Mouse (Mus musculus): ENCODE measurements around the gene Piezo1.

The Piezo1 gene

DNA sequence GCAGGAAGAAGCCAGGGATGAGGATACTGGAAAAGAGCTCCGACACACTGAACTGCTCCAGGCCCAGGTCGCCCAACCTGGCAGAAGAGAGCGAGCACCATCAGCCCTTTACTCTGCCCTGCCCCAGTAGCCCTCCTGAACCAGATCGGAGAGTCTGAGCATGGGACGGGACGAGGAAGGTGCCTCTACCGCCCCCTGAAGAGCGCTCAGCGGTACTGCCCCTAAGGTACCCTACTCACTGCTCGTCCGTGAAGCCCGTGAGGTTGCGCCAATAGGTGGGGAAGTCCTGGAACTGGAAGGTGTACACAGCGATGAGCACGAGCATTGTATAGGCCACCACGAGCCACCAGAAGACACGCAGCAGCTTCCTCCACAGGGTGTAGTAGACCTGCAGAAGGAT, 53.2 kb downstream of the Piezo1 start:
- no peak for DNase-seq (ENCODE audit: low spot score in 2 of 2)

- no peak for DNase-seq (ENCODE audit: low spot score in 2 of 2)
These were observed 54.0 kb downstream of the Piezo1 start for GRCm38 (mm10) chr8:122497016-122497734.

DNA sequence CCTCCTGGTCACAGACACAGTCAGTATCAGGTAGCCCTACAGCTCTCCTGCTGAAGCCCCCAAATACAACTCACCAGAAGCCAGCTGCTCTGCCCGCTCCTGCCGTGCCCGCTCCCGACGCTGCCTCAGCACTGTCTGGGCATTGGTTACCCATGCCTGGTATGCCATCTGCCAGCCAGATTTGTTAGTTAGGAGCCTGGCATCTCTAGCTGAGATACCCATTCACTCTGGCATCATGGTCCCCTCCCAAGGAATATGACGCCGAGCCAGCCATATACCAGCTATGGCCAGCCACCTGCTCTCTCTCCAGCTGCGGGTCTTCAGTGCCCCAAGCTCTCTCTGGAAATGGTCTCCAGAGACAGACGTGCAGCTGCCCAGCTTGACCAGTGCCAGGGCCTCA, 62.7 kb downstream of the Piezo1 start:
- peak in 1 of 2 experiments; percentile 38 for DNase-seq (ENCODE audit: low spot score in 2 of 2)

GRCm38 (mm10) chr8:122484831-122485230, 66.3 kb downstream of the Piezo1 start:
- no peak for DNase-seq (ENCODE audit: low spot score in 2 of 2)

GRCm38 (mm10) chr8:122483877-122484276, 67.3 kb downstream of the Piezo1 start:
- no peak for DNase-seq (ENCODE audit: low spot score in 2 of 2)

DNA sequence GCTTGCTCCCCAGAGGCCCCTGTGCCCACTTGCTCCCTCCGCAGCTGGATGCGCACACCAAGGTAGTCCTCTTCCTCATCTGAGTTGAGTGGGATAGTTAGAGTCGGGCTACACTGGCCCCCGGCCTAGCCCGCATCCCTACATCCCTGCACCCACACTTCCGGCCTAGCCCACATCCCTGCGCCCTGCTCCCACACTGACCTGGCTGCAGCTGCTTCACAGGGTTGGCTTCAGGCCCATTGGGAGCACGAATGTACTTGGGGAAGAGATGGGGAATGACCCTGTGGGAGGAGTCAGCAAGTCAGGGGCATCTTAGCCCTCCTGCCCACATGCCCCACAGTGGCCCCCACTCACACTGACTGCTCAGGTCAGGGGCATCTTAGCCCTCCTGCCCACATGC, 68.7 kb downstream of the Piezo1 start:
- no peak for DNase-seq (ENCODE audit: low spot score in 2 of 2)

GRCm38 (mm10) chr8:122475580-122476320, 75.4 kb downstream of the Piezo1 start, which contains the start of the genes Rnf166 and Ctu2:
Gene Rnf166, minus strand, starts transcription at chr8:122476064.
Gene Ctu2, plus strand, starts transcription at chr8:122476143.
- peak; percentile 95 to 97 for DNase-seq (ENCODE audit: low spot score in 2 of 2)

DNA sequence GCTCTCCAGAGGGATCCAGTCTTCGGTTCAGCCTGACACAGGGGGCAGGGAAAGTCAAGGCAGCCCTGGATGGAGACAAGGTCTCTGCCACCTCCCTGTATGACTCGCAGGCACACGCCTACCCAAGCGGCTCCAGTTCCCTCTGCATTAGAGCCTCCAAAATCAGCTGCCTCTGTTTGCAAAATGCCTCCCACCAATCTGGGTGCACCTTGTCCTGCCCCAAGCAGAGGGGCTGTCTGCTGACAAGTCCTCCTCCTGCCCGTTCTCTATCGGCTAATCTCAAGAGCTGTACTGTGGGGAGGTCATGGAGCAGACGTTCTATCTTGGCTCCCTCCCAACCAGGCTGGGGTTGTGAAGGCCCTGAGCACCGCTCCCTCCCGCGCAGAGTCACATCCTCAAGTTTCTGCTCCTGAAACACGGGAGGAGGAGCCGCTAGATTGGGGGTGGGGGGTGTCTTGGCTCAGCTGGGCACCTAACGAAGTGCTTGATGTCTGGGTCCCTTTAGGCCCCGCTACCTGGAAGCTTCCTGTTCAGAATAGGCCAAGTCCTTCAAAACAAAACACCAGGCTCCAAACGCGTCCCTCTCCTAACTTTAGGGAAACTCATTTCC, 76.1 kb downstream of the Piezo1 start:
- DNase-seq (ENCODE audit: low spot score in 2 of 2), result no peak

DNA sequence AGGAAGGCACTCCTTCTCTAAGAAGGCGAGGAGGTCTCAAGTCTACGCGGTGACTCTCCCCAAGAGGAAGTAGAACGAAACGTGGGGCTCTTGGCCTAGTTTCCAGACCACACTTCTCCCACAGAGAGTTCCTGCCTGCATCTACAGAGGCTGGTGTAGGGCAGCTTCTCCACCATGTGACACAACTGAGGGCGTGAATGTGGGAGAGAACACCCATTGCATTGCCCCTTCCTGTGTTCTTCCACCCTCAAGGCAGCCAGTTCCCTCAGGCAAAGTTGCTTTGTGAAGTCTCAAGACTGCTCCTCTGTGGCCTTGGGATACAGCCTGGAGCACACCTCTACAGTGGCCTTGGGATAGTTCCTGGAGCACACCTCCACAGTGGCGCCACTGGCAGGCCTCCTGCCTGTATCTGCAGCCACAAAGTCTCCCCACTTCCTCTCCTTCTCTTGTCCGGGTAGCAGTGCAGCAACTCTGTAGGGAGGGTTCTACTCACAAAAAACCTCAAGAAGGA, 77.2 kb downstream of the Piezo1 start:
- no peak for DNase-seq (ENCODE audit: low spot score in 2 of 2)

GRCm38 (mm10) chr8:122470691-122471090, 80.4 kb downstream of the Piezo1 start:
- no peak for DNase-seq (ENCODE audit: low spot score in 2 of 2)

GRCm38 (mm10) chr8:122469965-122470364, 81.2 kb downstream of the Piezo1 start:
- no peak for DNase-seq (ENCODE audit: low spot score in 2 of 2)

- no peak for DNase-seq (ENCODE audit: low spot score in 2 of 2)
These were observed 81.7 kb downstream of the Piezo1 start for GRCm38 (mm10) chr8:122469407-122469806.

GRCm38 (mm10) chr8:122467816-122468215, 83.3 kb downstream of the Piezo1 start:
- DNase-seq (ENCODE audit: low spot score in 2 of 2), result no peak

GRCm38 (mm10) chr8:122464985-122465384, 86.1 kb downstream of the Piezo1 start:
- DNase-seq (ENCODE audit: low spot score in 2 of 2), result no peak

DNA sequence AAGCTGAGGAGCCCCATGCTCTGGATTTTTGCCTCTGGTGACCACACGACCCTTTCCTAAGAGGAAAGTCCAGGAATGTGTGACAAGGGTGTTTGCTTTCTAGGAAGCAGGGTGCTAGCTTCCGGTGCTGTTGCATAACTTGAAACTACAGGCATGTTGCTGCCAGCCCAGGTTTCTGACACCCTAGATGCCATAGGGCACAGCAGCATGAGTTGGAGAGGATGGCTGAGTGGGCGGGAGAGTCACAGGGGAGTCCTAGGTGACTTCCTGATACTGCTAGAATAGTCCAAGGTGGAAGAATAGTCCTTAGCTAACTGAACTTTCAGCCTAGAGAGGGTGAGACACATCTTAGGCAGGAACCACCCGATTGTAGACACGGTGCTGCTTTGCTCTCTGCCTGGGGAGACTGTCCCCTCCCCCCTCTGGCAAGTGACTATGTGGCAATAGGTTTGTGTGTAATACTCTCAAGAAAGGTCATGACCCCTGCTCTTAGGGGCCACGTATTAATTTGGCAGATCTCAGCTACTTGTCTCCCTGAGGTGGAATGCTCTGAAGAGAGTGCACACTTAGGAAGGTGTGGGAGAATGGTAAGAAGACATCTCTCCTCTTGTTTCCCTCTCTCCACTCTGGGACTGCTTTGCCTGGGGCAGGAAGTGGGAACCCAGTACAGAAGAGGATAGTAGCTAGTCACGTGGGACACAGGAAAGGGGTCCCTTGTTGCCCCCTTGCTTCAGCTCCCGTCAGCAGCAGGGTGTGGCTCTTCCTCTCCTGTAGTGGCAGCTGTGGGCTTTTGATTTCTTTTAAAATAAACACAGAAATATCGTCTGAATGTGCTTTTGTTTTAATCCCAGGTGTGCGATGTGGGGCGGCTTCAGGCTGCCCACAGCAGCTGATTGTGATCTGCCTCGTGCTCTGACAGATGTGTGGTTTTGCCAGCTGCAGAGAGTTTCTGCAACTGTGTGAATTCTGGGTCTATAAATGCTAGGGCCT, 87.2 kb downstream of the Piezo1 start:
- DNase-seq (ENCODE audit: low spot score in 2 of 2), result no peak

- DNase-seq (ENCODE audit: low spot score in 2 of 2), result no peak
These were observed 88.6 kb downstream of the Piezo1 start for GRCm38 (mm10) chr8:122462510-122462909.

DNA sequence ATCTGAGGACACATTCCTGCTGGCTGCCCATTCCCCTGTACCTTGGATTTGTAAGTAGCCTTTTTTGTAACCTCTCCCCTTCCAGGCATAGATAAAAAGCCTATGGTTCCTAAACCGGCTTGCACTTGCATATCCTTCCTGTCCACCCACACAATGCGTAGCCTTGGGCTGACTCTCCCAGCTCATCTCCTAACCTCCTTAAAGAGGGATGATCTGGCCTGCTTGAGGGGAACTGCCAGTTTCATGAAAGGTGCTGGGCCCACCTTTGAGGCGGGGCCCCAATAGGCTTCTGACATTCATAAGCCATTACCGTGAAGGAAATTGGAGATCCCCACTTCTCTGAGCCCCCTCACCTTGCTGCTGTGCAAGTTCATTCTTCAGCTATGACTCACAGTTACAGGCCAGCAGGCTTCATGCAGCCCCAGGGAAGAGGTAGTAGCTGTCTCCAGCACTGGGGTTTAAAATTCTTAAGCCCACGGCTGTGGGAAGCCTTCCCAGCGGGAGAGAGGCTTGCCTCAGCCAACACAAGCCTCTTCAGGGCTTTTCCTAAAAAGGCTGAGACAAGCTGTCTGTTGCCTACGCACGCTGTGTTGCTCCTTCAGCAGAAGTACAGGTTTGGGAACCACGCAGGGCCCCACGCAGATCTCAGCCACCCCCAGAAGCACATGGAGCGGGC, 89.5 kb downstream of the Piezo1 start:
- no peak for DNase-seq (ENCODE audit: low spot score in 2 of 2)

DNA sequence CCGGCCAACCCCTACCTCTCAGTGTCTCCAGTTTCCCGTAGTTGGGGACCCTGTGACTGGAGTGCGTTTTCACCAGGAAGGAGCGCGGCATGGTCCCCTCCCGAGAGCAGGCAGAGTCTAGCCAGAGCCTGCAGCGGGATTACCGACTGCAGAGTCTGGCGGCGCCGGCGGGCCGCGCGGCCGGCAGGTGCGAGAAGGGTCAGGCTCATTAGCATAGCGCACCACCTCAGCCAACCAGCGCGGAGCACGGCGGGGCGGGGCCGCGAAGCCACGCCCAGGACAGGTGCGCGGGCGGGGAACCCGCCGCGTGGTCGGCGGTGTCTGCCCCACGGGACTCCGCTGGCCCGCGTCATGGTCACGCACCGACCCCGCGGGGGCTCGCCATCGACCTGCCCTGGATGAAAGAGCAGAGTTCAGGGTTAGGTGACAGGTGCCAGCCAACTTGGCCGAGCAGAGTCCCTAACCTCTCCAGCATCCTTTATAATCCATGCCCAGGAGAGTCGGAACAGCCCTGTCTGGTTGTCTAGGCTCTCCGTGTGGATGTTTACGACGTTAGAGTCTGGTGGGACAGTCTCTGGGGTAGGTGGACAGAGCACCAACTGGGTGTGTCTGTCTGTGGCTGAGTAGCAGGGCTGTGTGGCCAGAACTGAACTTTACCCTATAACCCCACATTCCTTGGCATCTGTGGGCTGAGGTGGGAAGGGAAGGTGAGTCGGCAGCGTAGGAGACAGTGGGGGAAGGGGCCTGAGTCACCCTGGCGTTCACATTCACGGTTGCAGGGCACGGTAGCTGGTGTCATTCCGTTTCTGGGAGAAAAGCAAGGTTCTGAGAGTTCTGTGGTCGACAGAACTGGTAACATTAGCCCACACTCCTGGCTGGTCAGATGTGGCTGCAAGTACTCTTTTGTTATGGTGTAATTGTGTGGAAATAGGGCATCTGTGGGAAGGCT, 90.3 kb downstream of the Piezo1 start, which contains the start of gene Snai3:
Gene Snai3 (minus strand): TSS at position 210 of the 949 bp plus-strand sequence.
- no peak for DNase-seq (ENCODE audit: low spot score in 2 of 2)

DNA sequence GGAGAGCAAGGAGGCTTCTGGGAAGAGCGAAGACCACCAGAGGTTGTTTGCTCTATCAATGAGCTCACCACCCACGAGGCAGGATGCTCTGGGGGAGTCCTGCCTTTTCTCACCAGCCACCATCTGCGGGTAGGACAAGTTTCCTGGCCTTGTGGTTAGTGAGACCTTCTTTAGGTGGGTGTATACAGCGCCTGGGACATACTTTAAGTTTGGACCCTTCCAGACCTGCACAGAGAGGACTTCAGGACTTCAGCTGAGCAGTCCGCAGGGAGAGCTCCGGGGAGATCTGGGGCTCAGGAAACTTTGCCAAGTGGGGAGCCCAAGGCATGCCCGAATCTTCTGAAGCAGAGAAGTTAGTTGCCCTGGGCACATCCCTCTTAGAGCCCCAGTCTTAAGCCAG, 91.1 kb downstream of the Piezo1 start:
- DNase-seq (ENCODE audit: low spot score in 2 of 2), result no peak

All from cerebellum, postnatal 4 days (tissue).